Mouse (Mus musculus): ENCODE results near the gene Slc16a6. TPM values are rescaled to one million over a fixed set of nuclear protein-coding genes. Genes with fewer than 3 reads are reported as not detected.
"Not testable (repeated sequence)": the region's sequence is repeated elsewhere in the genome, so short reads cannot be mapped to it uniquely, and the experiment has no call there.

Slc16a6 gene
- polyA plus RNA-seq, 1 experiment from 2014 or later, result 6.0 TPM

GRCm38 (mm10) chr11:109504977-109505376 lies 31.6 kb upstream of the Slc16a6 start:
- WGBS, result 83% methylated on average over 9 of the region's 9 CpGs
- Histone ChIP-seq H3K9me3 (ENCODE audit: control insufficient read depth, low read length) (no peaks in the 10 kb centered on the region), H3K4me1 (replicated peaks; ENCODE audit: control insufficient read depth, insufficient read depth, low read length) (no peaks in the 10 kb centered on the region), H3K4me3 (ENCODE audit: low read depth, low read length) (no peak overlapping the region), H3K36me3 (ENCODE audit: control insufficient read depth, insufficient read depth, low read length) (no peaks in the 10 kb centered on the region), H3K9ac (ENCODE audit: low read length) (no peak overlapping the region), H3K27me3 (ENCODE audit: control insufficient read depth, insufficient read depth, low read length) (no peaks in the 10 kb centered on the region), H3K27ac (ENCODE audit: low read depth, low read length) (no peak overlapping the region), H3K4me2 (ENCODE audit: low read depth, low read length, severe bottlenecking) (no peak overlapping the region)
- ATAC-seq (replicated peaks; ENCODE audit: low FRiP score) (no peak), DNase-seq (ENCODE audit: low spot score) (no peak)

- Histone ChIP-seq H3K27ac (ENCODE audit: low read depth, low read length) (no peak overlapping the region), H3K9me3 (ENCODE audit: control insufficient read depth, low read length) (no peaks in the 10 kb centered on the region), H3K4me1 (replicated peaks; ENCODE audit: control insufficient read depth, insufficient read depth, low read length) (peaks cover 3% of the 10 kb centered on the region; the same call in 1 of the 2 replicates), H3K4me3 (ENCODE audit: low read depth, low read length) (no peak overlapping the region), H3K27me3 (ENCODE audit: control insufficient read depth, insufficient read depth, low read length) (no peaks in the 10 kb centered on the region), H3K36me3 (ENCODE audit: control insufficient read depth, insufficient read depth, low read length) (no peaks in the 10 kb centered on the region), H3K9ac (ENCODE audit: low read length) (no peak overlapping the region), H3K4me2 (ENCODE audit: low read depth, low read length, severe bottlenecking) (no peak overlapping the region)
- DNase-seq (ENCODE audit: low spot score) (no peak), ATAC-seq (replicated peaks; ENCODE audit: low FRiP score) (no peak)
- WGBS, result 94% methylated on average over 5 of the region's 5 CpGs
Measured at GRCm38 (mm10) chr11:109500206-109500605, 26.8 kb upstream of the Slc16a6 start.

- Histone ChIP-seq H3K4me3 (ENCODE audit: low read depth, low read length) (no peak overlapping the region), H3K27me3 (ENCODE audit: control insufficient read depth, insufficient read depth, low read length) (no peaks in the 10 kb centered on the region), H3K36me3 (ENCODE audit: control insufficient read depth, insufficient read depth, low read length) (no peaks in the 10 kb centered on the region), H3K27ac (ENCODE audit: low read depth, low read length) (no peak overlapping the region), H3K4me2 (ENCODE audit: low read depth, low read length, severe bottlenecking) (no peak overlapping the region), H3K4me1 (replicated peaks; ENCODE audit: control insufficient read depth, insufficient read depth, low read length) (peaks cover 3% of the 10 kb centered on the region; the same call in 1 of the 2 replicates), H3K9me3 (ENCODE audit: control insufficient read depth, low read length) (no peaks in the 10 kb centered on the region), H3K9ac (ENCODE audit: low read length) (no peak overlapping the region)
- 95% methylated on average over 9 of the region's 9 CpGs for WGBS
- ATAC-seq (replicated peaks; ENCODE audit: low FRiP score) (no peak), DNase-seq (ENCODE audit: low spot score) (no peak)
Measured at GRCm38 (mm10) chr11:109497990-109498389, 24.6 kb upstream of the Slc16a6 start.

- 58% methylated on average over 6 of the region's 6 CpGs for WGBS
- no peaks in the 10 kb centered on the region for H3K9me3 ChIP-seq (ENCODE audit: control insufficient read depth, low read length)
- no peak overlapping the region for H3K4me3 ChIP-seq (ENCODE audit: low read depth, low read length)
- ATAC-seq (replicated peaks; ENCODE audit: low FRiP score) (peak; percentile 47), DNase-seq (ENCODE audit: low spot score) (no peak)
- H3K4me1 ChIP-seq (replicated peaks; ENCODE audit: control insufficient read depth, insufficient read depth, low read length), result peaks cover 3% of the 10 kb centered on the region; the same call in 1 of the 2 replicates
- no peak overlapping the region for H3K9ac ChIP-seq (ENCODE audit: low read length)
- H3K27me3 ChIP-seq (ENCODE audit: control insufficient read depth, insufficient read depth, low read length), result no peaks in the 10 kb centered on the region
- no peaks in the 10 kb centered on the region for H3K36me3 ChIP-seq (ENCODE audit: control insufficient read depth, insufficient read depth, low read length)
- H3K27ac ChIP-seq (ENCODE audit: low read depth, low read length), result no peak overlapping the region; the same call in 1 of the 2 replicates
- no peak overlapping the region for H3K4me2 ChIP-seq (ENCODE audit: low read depth, low read length, severe bottlenecking)
Measured at GRCm38 (mm10) chr11:109496996-109497714, 23.8 kb upstream of the Slc16a6 start.

GRCm38 (mm10) chr11:109496475-109496993 lies 23.1 kb upstream of the Slc16a6 start:
- Histone ChIP-seq H3K9ac (ENCODE audit: low read length) (no peak overlapping the region), H3K4me3 (ENCODE audit: low read depth, low read length) (no peak overlapping the region), H3K36me3 (ENCODE audit: control insufficient read depth, insufficient read depth, low read length) (no peaks in the 10 kb centered on the region), H3K27me3 (ENCODE audit: control insufficient read depth, insufficient read depth, low read length) (no peaks in the 10 kb centered on the region), H3K4me2 (ENCODE audit: low read depth, low read length, severe bottlenecking) (no peak overlapping the region), H3K9me3 (ENCODE audit: control insufficient read depth, low read length) (no peaks in the 10 kb centered on the region), H3K4me1 (replicated peaks; ENCODE audit: control insufficient read depth, insufficient read depth, low read length) (peaks cover 3% of the 10 kb centered on the region; the same call in 1 of the 2 replicates), H3K27ac (ENCODE audit: low read depth, low read length) (no peak overlapping the region)
- DNase-seq (ENCODE audit: low spot score), result no peak
- peak; percentile 22; the same call in 1 of the 2 replicates for ATAC-seq (replicated peaks; ENCODE audit: low FRiP score)
- 85% methylated on average over 7 of the region's 7 CpGs for WGBS

- H3K4me1 ChIP-seq (replicated peaks; ENCODE audit: control insufficient read depth, insufficient read depth, low read length), result peaks cover 3% of the 10 kb centered on the region; the same call in 1 of the 2 replicates
- no peaks in the 10 kb centered on the region for H3K36me3 ChIP-seq (ENCODE audit: control insufficient read depth, insufficient read depth, low read length)
- ATAC-seq (replicated peaks; ENCODE audit: low FRiP score), result no peak
- WGBS, result 68% methylated on average over 14 of the region's 14 CpGs
- H3K9me3 ChIP-seq (ENCODE audit: control insufficient read depth, low read length), result no peaks in the 10 kb centered on the region
- H3K27ac ChIP-seq (ENCODE audit: low read depth, low read length), result no peak overlapping the region
- H3K9ac ChIP-seq (ENCODE audit: low read length), result no peak overlapping the region
- H3K4me3 ChIP-seq (ENCODE audit: low read depth, low read length), result no peak overlapping the region
- no peak overlapping the region for H3K4me2 ChIP-seq (ENCODE audit: low read depth, low read length, severe bottlenecking)
- no peak for DNase-seq (ENCODE audit: low spot score)
- H3K27me3 ChIP-seq (ENCODE audit: control insufficient read depth, insufficient read depth, low read length), result no peaks in the 10 kb centered on the region
Measured at GRCm38 (mm10) chr11:109495771-109496474, 22.5 kb upstream of the Slc16a6 start.

GRCm38 (mm10) chr11:109494890-109495770 lies 21.7 kb upstream of the Slc16a6 start:
- Histone ChIP-seq H3K4me1 (replicated peaks; ENCODE audit: control insufficient read depth, insufficient read depth, low read length) (peaks cover 3% of the 10 kb centered on the region; the same call in 1 of the 2 replicates), H3K4me2 (ENCODE audit: low read depth, low read length, severe bottlenecking) (no peak overlapping the region), H3K4me3 (ENCODE audit: low read depth, low read length) (no peak overlapping the region), H3K27me3 (ENCODE audit: control insufficient read depth, insufficient read depth, low read length) (no peaks in the 10 kb centered on the region), H3K27ac (ENCODE audit: low read depth, low read length) (no peak overlapping the region), H3K9me3 (ENCODE audit: control insufficient read depth, low read length) (no peaks in the 10 kb centered on the region), H3K36me3 (ENCODE audit: control insufficient read depth, insufficient read depth, low read length) (no peaks in the 10 kb centered on the region), H3K9ac (ENCODE audit: low read length) (no peak overlapping the region)
- DNase-seq (ENCODE audit: low spot score) (no peak), ATAC-seq (replicated peaks; ENCODE audit: low FRiP score) (no peak)
- WGBS, result 79% methylated on average over 24 of the region's 24 CpGs

- not testable (repeated sequence) for H3K9ac ChIP-seq (ENCODE audit: low read length); H3K4me1 ChIP-seq (replicated peaks; ENCODE audit: control insufficient read depth, insufficient read depth, low read length); DNase-seq (ENCODE audit: low spot score); H3K27me3 ChIP-seq (ENCODE audit: control insufficient read depth, insufficient read depth, low read length); H3K4me3 ChIP-seq (ENCODE audit: low read depth, low read length); ATAC-seq (replicated peaks; ENCODE audit: low FRiP score); H3K4me2 ChIP-seq (ENCODE audit: low read depth, low read length, severe bottlenecking); H3K9me3 ChIP-seq (ENCODE audit: control insufficient read depth, low read length); H3K27ac ChIP-seq (ENCODE audit: low read depth, low read length); H3K36me3 ChIP-seq (ENCODE audit: control insufficient read depth, insufficient read depth, low read length)
- 87% methylated on average over 8 of the region's 8 CpGs for WGBS
Measured at GRCm38 (mm10) chr11:109492847-109493464, 19.6 kb upstream of the Slc16a6 start.

All from forebrain, embryonic 11.5 days (tissue).